Mouse (Mus musculus) CD8-positive naive resting alpha-beta T cell, adult 2 months (primary cell): ENCODE data around the gene Spryd7.
"Not testable (repeated sequence)": the region's sequence is repeated elsewhere in the genome, so short reads cannot be mapped to it uniquely, and the experiment has no call there.

Experiments
- DNase-seq, 2 experiments: peaks; one replicate each; pipeline ENCODE4 v3.0.0; 2022; ENCODE audit warnings: low read depth in 2 of 2, low spot score in 2 of 2

Spryd7 gene

GRCm38 (mm10) chr14:61556289-61557147 lies at the start of gene Spryd7:
TSS of gene Spryd7 (minus strand) at chr14:61556886.
- DNase-seq, result peak; percentile 95 to 97

DNA sequence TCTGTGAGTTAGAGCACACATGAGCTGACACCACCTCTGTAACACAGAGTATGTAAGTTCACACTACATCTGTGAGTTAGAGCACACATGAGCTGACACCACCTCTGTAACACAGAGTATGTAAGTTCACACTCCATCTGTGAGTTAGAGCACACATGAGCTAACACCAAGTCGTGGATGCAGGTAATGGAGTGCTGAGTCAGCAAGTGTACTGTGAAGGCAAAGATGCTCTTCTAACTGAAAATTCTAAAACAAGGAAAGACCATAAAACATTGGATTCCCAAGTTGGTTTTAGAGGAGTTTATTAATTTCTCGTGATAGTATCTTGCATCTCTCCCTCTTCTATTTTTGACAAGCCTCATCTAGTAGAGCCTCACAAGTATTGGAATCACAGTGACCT lies 49.4 kb upstream of the Spryd7 start:
- DNase-seq, result not testable (repeated sequence)

DNA sequence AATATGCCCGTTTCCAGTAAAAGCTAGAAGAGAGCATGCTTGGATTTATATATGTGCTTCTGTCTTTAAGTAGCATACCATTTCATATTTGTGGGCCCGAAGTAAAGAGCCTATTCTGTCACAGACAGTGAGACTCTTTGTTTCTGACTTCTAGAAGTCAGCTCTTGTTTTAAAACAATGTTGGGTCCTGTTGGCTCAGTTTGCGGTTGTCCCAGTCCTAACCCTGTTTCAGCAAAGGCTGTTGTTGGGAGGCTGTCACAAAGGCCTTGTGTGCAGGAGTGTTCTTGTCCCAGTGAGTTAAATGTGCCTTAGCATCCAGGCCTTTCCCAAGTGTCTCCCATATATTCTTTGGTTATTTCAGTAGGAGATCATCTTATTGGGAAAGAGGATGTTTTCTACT lies 47.4 kb upstream of the Spryd7 start:
- no peak for DNase-seq

- no peak for DNase-seq
Measured at GRCm38 (mm10) chr14:61603069-61603755, 46.5 kb upstream of the Spryd7 start.

DNA sequence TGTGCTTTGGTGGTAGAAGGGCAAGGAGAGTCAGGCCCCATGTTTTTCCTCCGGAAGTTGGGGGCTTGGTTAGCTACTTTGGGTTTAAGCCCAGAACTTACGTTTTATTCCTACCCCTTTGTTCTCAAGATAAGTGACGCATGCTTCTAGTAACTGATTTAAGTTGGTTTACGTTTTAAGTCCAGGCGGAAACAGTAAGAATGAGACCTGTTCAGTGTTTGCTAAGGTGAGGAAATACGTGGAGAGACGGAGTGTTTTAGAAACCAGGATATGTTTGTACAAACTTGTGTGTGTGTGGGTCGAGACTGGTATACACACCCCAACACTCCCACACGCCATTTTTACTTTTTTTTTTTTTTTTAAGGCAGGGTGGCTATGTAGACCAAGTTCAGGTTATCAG lies 44.7 kb upstream of the Spryd7 start:
- DNase-seq, result no peak

DNA sequence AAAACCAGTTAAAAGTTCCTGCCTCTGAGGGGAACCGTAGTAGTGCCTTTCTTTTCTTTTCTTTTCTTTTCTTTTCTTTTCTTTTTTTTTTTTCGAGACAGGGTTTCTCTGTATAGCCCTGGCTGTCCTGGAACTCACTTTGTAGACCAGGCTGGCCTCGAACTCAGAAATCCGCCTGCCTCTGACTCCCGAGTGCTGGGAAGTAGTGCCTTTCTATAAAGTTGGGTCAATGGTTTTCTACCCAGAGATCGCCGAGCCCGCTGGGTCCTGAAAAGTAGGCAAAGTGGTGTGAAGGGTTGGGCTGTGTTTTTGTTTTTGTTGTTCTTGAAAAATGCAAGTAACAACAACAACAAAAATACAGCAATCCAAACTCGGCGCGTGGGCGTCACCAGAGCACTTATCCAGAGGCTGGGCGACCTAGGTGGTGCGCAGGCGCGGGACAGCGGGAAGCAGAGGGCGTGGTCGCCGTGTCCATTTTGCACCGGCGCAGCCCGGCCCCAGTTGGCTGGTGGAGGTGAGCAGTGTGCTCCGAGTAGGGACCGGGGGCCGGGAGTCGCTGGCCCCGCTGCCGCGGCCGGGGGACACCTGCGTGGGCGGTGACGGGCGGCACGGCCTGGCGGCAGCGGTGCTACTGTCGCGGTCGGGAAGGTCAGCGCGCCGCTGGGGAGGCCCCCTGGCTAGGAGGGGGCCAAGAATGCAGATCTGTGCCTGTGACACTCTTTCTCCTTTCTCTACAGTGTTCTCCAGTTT lies 42.5 kb upstream of the Spryd7 start:
- peak; percentile 77 to 87 for DNase-seq

DNA sequence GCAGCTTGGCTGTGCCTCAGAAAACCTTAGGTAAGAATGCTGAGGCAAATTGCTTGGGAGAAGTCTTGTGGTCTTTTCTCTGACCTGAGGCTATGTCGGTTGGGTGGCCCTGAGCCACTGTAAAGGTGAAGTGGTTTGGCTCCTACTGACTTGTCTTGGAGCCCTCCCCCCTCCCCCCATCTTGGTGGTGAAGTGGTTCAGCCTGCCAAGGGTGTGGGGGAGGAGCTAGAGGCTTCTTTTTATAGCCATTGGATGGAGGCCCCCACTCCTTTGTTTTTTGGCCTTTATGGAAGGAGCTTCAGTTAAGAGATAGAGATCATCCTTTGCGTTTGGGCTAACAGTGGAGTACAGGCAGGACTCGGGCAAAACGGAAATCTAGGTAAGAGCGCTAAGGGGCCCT lies 41.3 kb upstream of the Spryd7 start, which contains the start of gene Trim13:
Trim13 (plus strand) TSS at position 280 of the 400 bp plus-strand sequence.
- no peak for DNase-seq

- DNase-seq, result no peak
Measured at GRCm38 (mm10) chr14:61596719-61597426, 40.2 kb upstream of the Spryd7 start.

- DNase-seq, result no peak
Measured at GRCm38 (mm10) chr14:61589288-61590065, 32.8 kb upstream of the Spryd7 start.

DNA sequence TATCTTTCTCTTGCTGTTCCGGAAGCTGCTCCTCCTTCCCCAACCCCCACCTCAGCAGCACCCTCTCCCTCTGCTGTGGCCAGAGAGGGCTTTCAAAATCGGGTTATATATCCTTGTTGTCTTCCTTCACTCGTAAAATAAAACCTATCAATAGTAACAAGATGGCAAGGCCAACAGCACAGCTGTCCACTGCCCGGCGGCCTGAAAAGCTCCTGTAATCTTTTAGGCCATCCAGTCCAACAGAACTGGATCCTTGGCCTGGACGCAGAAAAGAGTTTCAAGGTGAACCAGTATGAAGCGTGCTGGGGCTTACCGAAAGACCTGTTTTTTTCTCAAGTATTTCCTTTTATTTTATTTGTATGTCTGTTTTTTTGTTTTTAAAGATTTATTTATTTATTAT lies 19.3 kb upstream of the Spryd7 start:
- no peak for DNase-seq

DNA sequence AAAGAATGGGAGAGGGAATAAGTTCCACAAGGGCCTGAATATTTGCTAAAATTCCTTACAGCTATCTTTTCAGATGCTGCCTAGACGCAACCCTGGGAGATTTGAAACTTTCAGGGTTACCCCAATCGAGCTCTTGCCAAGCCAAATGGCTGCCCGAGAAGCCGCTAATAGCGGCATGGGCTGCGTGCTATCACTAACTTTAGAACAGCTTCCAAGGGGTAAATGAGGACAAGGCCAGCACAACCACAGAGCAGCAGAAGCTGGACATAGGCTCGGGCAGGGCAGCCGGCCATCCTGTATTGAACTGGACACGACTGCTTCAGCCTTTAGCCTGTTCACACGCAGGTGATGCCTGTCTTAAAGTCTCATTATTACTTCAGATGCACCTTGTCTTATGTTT lies 18.4 kb upstream of the Spryd7 start:
- DNase-seq, result no peak

GRCm38 (mm10) chr14:61572131-61572530 lies 15.4 kb upstream of the Spryd7 start:
- DNase-seq, result no peak

DNA sequence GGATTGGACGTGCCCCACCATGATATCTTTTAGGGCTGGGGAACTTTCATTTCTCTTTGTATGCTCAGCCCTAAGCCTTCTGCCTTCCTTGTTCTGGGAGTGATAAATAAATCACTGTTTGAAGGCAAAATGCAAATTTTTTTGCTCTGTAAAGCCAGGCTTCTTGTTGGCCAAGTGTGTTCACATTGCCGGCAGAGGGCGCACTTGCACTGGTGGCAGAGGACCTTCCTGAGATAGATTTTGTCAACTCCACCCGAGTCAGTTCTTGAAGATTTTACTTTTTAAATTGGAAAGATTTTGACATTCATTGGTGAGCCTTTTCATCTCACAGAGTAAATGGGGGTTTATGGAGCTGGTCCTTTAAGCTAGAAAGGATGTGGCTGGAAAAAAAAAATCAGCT lies 14.7 kb upstream of the Spryd7 start:
- peak; percentile 77 to 86 for DNase-seq

GRCm38 (mm10) chr14:61569344-61569743 lies 12.7 kb upstream of the Spryd7 start:
- DNase-seq, result no peak

DNA sequence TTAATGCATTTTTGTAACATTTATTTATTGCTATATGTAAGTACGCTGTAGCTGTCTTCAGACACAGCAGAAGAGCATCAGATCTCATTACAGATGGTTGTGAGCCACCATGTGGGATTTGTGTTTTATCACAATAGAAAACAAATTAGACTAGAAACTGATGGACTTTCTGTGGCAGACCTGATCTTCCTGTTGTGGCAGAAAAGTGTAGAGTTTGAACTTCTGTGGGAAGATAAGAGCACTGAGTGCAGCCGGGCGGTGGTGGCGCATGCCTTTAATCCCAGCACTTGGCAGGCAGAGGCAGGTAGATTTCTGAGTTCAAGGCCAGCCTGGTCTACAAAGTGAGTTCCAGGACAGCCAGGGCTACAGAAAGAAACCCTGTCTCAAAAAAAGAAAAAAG lies 9.5 kb upstream of the Spryd7 start:
- not testable (repeated sequence) for DNase-seq

DNA sequence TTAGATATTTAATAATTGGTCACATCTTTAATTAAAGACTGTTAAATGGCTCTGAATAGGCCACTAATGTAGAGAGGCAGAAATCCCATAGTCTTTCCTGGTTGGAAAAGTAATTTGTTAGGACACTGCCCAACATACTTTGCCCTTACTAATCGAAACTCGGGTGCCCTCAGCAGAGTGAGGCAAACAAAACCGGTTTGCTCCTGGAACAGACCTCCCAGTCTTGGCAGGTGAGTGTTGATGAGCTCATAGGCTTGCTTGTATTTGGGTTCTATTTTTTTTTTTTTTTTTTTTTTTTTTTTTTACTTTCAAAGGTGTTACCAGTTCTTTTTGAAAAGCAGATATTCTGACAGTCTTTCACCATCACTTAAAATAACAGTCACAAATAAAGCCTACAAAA lies 3.2 kb upstream of the Spryd7 start:
- no peak for DNase-seq

DNA sequence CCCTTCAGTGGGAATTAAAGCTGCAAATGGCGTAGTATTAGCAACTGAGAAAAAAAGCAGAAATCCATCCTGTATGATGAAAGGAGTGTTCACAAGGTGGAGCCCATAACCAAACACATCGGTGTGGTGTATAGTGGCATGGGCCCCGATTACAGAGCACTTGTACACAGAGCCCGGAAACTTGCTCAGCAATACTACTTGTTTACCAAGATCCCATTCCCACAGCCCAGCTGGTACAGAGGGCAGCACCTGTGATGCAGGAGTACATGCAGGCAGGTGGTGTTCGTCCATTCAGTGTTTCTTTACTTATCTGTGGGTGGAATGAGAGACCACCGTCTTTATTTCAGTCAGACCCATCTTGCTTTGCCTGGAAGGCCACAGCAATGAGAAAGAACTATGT lies 2.2 kb upstream of the Spryd7 start:
- no peak for DNase-seq

DNA sequence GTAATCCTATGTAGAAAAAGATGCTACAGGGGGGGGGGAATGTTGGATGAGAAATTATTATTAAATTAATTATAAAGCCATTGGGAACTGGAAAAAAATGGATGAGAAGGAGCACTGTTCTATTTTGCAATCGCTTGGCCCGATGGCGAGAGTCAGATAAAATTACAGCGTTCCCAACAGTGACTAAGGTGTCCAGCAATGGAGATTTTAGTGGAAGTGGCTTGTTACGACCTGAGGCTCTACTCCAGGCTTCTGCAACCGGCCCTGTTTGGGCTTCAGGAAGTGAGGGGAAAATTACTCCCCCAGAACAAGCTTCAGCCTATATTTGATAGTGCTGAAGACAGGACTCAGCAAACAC lies 776 bp downstream of the Spryd7 start:
- DNase-seq, result no peak

DNA sequence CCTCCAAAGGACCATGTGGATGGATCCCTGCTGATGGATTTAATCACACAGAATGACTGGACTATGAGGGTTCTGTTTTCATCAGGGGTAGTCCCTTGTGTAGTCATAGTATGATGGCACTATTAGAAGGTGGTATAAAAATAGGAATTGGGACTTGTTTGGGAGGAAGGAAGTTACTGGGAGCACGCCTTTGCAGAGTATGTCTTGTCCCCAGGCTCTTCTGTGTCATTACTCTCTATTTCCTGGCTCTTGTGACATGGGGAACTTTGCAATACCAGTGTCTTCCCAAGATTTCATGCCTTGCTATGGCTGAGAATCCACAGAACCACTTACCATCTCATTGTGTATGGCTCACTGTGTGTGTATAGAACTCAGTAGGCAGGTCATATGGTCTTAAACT lies 8.1 kb downstream of the Spryd7 start:
- DNase-seq, result no peak

GRCm38 (mm10) chr14:61537772-61538171 lies 18.9 kb downstream of the Spryd7 start:
- DNase-seq, result not testable (repeated sequence)
